Mouse (Mus musculus): Measurements from ENCODE around the gene Lgals1. TPM values are rescaled to one million over a fixed set of nuclear protein-coding genes. Genes with fewer than 3 reads are reported as not detected.

Gene Lgals1
- polyA plus RNA-seq, 2 experiments from 2014 or later = 366 to 481 TPM

DNA sequence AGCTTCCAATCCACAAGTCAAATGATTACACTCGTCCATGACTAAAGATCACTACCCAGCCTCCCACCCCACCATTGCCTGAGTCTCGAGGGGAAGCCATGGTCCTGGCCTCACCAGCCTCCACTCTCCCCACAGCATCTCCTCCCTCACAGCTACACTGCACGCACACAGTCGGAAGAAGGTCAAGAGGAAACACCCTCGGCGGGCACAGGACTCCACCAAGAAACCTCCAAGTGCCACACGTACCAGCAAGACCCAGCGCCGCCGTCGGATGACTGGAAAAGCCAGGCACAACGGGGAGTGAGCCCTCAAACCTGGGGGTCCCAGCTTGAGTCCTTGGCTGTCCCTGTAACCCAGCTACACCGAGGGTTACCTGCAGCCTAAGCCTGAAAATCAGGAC, 13.8 kb downstream of the Lgals1 start:
- ATAC-seq = no peak

DNA sequence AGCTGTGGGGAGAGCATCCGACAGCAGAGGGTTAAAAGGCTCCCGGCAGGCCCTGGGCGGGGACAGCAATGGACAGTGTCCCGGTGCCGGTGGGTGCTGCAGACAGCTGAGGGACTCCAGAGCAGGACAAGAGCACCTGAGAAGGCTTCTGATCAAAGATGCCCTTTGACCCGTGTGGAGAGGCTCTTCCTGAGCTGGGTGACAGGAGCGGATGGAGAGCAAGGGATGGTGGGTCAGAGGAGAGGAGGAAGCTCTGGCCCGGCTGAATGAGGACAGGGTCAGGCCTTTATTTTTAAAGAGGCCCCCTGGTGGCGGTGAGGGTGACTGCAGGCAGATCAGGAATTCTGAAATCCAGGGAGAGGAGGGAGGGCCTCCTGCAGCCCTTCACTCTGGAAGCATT, 16.1 kb downstream of the Lgals1 start:
- no peak for ATAC-seq

GRCm38 (mm10) chr15:78946232-78946631, 19.7 kb downstream of the Lgals1 start:
- no peak for ATAC-seq

GRCm38 (mm10) chr15:78947657-78948056, 21.1 kb downstream of the Lgals1 start, which contains the start of gene Triobp:
Gene Triobp, plus strand, starts transcription at chr15:78947724.
- no peak for ATAC-seq

DNA sequence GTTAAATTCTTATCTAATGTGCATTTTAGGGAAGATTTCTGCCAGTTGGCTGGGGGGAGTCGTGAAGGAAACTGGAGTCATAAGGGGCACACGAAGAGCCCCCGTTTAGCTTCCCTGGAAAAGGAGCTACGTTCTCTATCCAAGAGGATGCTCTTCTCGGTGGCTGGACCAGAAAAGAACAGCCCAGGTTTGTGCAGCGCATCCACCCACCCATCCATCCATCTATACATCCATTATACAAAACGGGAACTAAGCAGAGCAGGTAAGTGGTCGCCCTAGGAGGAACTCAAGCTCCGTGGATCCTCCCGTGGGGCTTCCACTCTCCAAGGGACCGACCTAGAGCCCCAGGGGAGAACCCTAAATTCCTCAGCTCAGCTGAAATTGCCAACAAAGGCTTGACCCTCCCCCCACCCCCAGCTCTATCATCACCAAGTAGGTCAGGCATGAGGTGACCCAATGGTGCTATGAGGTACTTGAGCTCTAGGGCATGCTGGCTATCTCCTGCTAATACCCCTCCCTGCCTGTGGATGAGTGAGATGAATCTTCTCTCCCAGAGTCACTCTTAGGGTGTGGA, 21.7 kb downstream of the Lgals1 start:
- ATAC-seq = no peak

DNA sequence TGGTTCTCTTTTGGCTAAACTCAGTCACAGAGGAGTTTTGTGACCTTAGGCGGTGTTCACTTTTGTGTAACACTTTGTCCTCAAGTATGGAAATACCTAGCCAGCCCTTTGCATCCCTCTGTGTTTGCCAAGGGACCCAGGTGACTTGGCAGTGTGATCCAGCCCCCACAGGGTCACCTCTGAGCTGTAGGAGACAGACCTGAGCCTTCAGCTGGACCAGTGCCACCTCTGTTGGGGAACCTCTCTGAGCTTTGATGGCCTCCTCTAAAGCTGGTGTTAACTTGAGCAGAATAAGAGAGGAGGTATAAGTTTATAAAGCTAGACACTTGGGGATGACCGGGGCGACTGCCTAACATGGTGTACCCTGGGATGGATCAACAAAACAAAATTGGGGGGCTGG, 22.4 kb downstream of the Lgals1 start:
- no peak for ATAC-seq

DNA sequence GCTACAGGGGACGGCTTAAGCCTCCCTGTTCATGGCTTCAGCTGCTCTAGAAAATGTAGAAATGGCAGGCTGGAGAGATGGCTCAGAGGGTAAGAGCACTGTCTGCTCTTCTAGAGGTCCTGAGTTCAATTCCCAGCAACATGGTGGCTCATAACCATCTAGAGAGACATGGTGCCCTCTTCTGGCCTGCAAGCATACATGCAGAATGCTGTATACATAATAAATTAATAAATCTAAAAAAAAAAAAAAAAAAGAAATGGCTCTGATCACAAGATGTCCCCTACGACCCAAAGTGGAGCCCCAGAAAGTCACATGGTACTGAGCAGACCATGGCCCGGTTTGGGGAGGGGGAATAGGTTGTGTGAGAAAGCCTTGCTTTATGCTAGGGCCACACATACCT, 29.1 kb downstream of the Lgals1 start:
- no peak for ATAC-seq

DNA sequence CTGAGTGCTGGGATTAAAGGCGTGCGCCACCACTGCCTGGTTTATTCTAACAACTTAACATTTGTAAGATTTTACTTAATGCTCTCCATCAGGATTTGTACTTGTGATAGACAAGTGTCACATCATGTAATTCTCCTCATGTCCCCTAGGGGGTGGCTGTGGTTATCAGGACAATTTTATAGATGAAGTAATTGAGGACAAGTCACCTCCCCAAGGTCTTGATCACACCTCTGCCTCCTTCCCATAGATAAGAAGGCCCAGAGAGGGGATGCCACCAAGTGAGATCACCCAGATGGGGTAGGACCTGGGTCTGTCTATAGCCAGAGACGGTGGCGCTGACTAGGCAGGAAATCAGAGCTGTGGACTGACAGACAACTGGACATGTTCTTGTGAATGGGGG, 29.8 kb downstream of the Lgals1 start:
- ATAC-seq = no peak

DNA sequence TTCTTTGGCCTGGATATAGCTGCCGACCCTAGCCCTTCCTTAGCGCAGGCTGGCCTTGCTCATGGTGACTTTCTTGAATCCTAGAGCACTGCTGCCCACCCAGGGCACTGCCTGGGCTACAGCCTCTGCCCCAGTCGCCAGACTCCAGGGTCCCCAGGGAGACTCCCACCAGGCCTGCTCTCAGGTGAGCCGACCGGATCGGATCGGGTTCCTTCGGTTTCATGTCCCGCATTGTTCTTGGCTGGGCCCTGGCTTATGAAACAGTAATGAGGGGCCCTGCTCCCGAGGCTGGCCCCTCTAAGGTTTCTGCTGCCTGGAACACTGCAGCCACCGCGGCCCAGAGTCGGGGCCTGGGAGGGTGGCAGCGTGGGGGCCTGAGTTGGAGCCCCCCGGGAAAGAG, 30.5 kb downstream of the Lgals1 start:
- ATAC-seq = no peak

GRCm38 (mm10) chr15:78959537-78959936, 33.0 kb downstream of the Lgals1 start:
- ATAC-seq = no peak

DNA sequence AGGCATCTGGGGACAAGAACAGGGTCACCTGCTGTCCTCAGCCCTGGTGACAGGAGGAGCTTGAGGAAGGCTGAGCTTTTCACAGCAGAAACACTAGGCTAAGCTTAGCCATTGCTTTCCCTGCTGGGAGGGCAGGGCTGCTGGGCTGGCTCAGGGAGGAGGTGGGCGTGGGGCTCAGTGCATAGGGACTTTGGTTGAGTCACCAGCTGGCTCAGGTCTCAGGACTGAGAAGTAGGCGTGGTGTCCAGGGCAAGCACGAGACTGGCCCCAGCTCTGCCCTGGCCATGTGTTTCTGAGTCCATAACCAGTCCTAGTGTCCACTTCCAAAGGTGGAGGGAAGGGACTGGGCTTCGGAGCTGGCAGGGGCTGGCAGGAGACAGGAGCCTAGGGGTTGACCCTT, 33.6 kb downstream of the Lgals1 start:
- no peak for ATAC-seq

- ATAC-seq = no peak
Measured at GRCm38 (mm10) chr15:78962885-78963284, 36.4 kb downstream of the Lgals1 start.

GRCm38 (mm10) chr15:78971626-78972025, 45.1 kb downstream of the Lgals1 start:
- no peak for ATAC-seq

GRCm38 (mm10) chr15:78973950-78974349, 47.4 kb downstream of the Lgals1 start:
- ATAC-seq = no peak

- ATAC-seq = no peak
Measured at GRCm38 (mm10) chr15:78977676-78978159, 51.2 kb downstream of the Lgals1 start.

GRCm38 (mm10) chr15:78978875-78979274, 52.4 kb downstream of the Lgals1 start:
- no peak for ATAC-seq

Other genes with a start within 250 kb of the Lgals1 start
- gene Elfn2, start 208.0 kb upstream of the Lgals1 start, polyA plus RNA-seq (2017; shearing (Covaris generic)) = under 1 TPM in 1 of 2 experiments, not detected in 1; 0.10 TPM
- gene Mfng, start 153.2 kb upstream of the Lgals1 start, polyA plus RNA-seq (2017; shearing (Covaris generic)) = 100 to 1,000 TPM in 1 of 2 experiments, 10 to 100 TPM in 1; 61.3 to 136 TPM
- not detected for gene Card10, start 123.7 kb upstream of the Lgals1 start, polyA plus RNA-seq (2017; shearing (Covaris generic))
- not detected for gene Cdc42ep1, start 84.1 kb upstream of the Lgals1 start, polyA plus RNA-seq (2017; shearing (Covaris generic))
- not detected for gene Lgals2, start 71.2 kb upstream of the Lgals1 start, polyA plus RNA-seq (2017; shearing (Covaris generic))
- 10 to 100 TPM; 14.3 to 17.1 TPM for gene Gga1, start 49.5 kb upstream of the Lgals1 start, polyA plus RNA-seq (2017; shearing (Covaris generic))
- gene Gm49510, start 27.1 kb upstream of the Lgals1 start, polyA plus RNA-seq (2017; shearing (Covaris generic)) = not detected
- gene Sh3bp1, start 27.0 kb upstream of the Lgals1 start, polyA plus RNA-seq (2017; shearing (Covaris generic)) = 10 to 100 TPM; 49.5 to 59.0 TPM
- gene Pdxp, start 12.8 kb upstream of the Lgals1 start, polyA plus RNA-seq (2017; shearing (Covaris generic)) = 1 to 10 TPM; 2.3 to 2.7 TPM
- 10 to 100 TPM; 45.5 to 46.5 TPM for gene Nol12, start 8.2 kb downstream of the Lgals1 start, polyA plus RNA-seq (2017; shearing (Covaris generic))
- 10 to 100 TPM; 15.6 to 20.0 TPM for gene Triobp, start 21.0 kb downstream of the Lgals1 start, polyA plus RNA-seq (2017; shearing (Covaris generic))
- gene H1f0, start 101.7 kb downstream of the Lgals1 start, polyA plus RNA-seq (2017; shearing (Covaris generic)) = 10 to 100 TPM; 20.7 to 33.3 TPM
- not detected for gene Galr3, start 115.2 kb downstream of the Lgals1 start, polyA plus RNA-seq (2017; shearing (Covaris generic))
- 1 to 10 TPM; 3.5 to 9.6 TPM for gene Ankrd54, start 136.2 kb downstream of the Lgals1 start, polyA plus RNA-seq (2017; shearing (Covaris generic))
- 100 to 1,000 TPM; 224 to 263 TPM for gene Eif3l, start 148.5 kb downstream of the Lgals1 start, polyA plus RNA-seq (2017; shearing (Covaris generic))
- gene Micall1, start 182.2 kb downstream of the Lgals1 start, polyA plus RNA-seq (2017; shearing (Covaris generic)) = 10 to 100 TPM; 11.8 to 22.1 TPM
- gene Polr2f, start 214.3 kb downstream of the Lgals1 start, polyA plus RNA-seq (2017; shearing (Covaris generic)) = 100 to 1,000 TPM in 1 of 2 experiments, 10 to 100 TPM in 1; 92.3 to 119 TPM
- gene 1700088E04Rik, start 214.5 kb downstream of the Lgals1 start, polyA plus RNA-seq (2017; shearing (Covaris generic)) = 10 to 100 TPM in 1 of 2 experiments, 1 to 10 TPM in 1; 4.1 to 10.1 TPM
- not detected for gene Sox10, start 238.5 kb downstream of the Lgals1 start, polyA plus RNA-seq (2017; shearing (Covaris generic))